Mouse (Mus musculus) liver, embryonic 15.5 days (tissue): ENCODE measurements around the gene Qprt. TPM values are rescaled to one million over a fixed set of nuclear protein-coding genes. Genes with fewer than 3 reads are reported as not detected.

ENCODE experiments used
- ATAC-seq: fragments of 200-750 bp; cut with Nextera tagmentation; 2 replicates; pipeline ENCODE4 v1.8.0; 2017; ENCODE audit warnings: moderate number of reproducible peaks, mild to moderate bottlenecking, moderate library complexity; ENCODE audit not compliant: insufficient read depth
- H3K27ac ChIP-seq: fragments of 300-500 bp; sonication (generic); replicated peaks from 2 replicates; pipeline ENCODE4 v1.5.1; 2015; ENCODE audit warnings: mild to moderate bottlenecking, inconsistent platforms
- H3K27me3 ChIP-seq: fragments of 300-500 bp; sonication (generic); 2 replicates; pipeline ENCODE4 v1.6.1; 2015; ENCODE audit warnings: mild to moderate bottlenecking, inconsistent platforms
- H3K36me3 ChIP-seq: fragments of 300-500 bp; sonication (generic); replicated peaks from 2 replicates; pipeline ENCODE4 v1.6.1; 2015; ENCODE audit warnings: moderate library complexity, mild to moderate bottlenecking, inconsistent platforms
- H3K4me1 ChIP-seq: fragments of 300-500 bp; sonication (generic); replicated peaks from 2 replicates; pipeline ENCODE4 v1.6.1; 2015; ENCODE audit warnings: inconsistent platforms
- H3K4me2 ChIP-seq: fragments of 300-500 bp; sonication (generic); 2 replicates; pipeline ENCODE4 v1.6.1; 2015; ENCODE audit warnings: moderate library complexity, mild to moderate bottlenecking, inconsistent platforms
- H3K4me3 ChIP-seq: fragments of 300-500 bp; sonication (generic); replicated peaks from 2 replicates; pipeline ENCODE4 v1.5.1; 2015; ENCODE audit warnings: mild to moderate bottlenecking, inconsistent platforms
- H3K9ac ChIP-seq: fragments of 300-500 bp; sonication (generic); 2 replicates; pipeline ENCODE4 v1.6.1; 2015; ENCODE audit warnings: moderate library complexity, mild to moderate bottlenecking, inconsistent platforms
- H3K9me3 ChIP-seq: fragments of 300-500 bp; sonication (generic); replicated peaks from 2 replicates; pipeline ENCODE4 v1.6.1; 2016; ENCODE audit warnings: inconsistent platforms
- WGBS: fragments of 180-500 bp; shearing (Covaris S2); methylation state at CpG from one replicate; pipeline ENCODE4 v1.1.7; 2015; ENCODE audit warnings: mixed read lengths; ENCODE audit not compliant: insufficient replicate concordance; 5-methylcytosine and 5-hydroxymethylcytosine counted together
- polyA plus RNA-seq: library from polyadenylated mRNA; unstranded; fragments of >200 nt; fragmentation: Nextera tagmentation; extraction: Ambion mirVana; gene quantifications from 2 replicates; pipeline ENCODE4 v1.2.1, GENCODE M21; 2015

Gene Qprt
- polyA plus RNA-seq, 1 experiment from 2014 or later: 65.5 TPM

DNA sequence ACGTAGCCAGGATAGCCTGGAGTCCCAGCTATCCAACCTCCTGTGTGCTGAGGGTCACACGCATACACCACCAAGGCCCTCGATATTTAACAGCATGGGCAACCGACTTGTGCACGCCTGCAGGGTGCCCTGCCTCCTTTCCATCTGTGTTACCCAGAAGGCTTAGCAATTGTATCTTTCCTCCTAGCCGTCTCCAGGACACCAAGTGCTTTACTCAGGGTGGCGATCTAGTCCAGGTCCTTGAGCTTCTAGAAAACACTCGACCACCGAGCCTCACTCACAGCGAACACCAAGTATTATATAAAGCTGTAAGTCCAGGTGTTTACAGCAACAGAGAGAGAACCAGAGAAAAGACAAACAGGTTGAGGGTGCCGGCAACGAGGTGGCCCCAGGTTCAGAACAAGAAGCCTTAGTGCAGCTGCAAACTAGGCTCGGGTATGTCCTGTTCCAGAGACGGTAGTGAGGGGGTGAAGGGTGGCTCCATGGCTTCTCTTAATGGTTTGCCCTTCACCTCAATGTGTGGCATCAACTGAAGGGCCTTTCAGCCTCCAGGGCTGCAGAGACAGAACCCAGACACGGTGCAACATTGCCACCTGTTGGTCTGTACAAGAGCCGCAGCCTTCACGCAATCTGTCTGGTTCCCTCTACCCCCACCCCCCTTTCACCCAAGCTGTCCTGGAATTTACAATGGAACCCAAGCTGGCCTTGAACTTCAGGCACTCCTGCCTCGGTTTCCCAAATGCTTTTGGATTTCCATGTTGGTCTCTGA is 11.6 kb downstream of the Qprt start:
- Histone ChIP-seq H3K9ac (no peak overlapping the region), H3K27ac (no peak overlapping the region), H3K27me3 (no peaks in the 10 kb centered on the region), H3K36me3 (0 out of 2 replicates have a peak, but pooled peaks cover 4% of the 10 kb centered on the region), H3K4me1 (peaks cover 41% of the 10 kb centered on the region), H3K9me3 (no peaks in the 10 kb centered on the region), H3K4me3 (no peak overlapping the region), H3K4me2 (no peak overlapping the region)
- 43% methylated on average over 18 of the region's 18 CpGs for WGBS
- ATAC-seq: no peak

DNA sequence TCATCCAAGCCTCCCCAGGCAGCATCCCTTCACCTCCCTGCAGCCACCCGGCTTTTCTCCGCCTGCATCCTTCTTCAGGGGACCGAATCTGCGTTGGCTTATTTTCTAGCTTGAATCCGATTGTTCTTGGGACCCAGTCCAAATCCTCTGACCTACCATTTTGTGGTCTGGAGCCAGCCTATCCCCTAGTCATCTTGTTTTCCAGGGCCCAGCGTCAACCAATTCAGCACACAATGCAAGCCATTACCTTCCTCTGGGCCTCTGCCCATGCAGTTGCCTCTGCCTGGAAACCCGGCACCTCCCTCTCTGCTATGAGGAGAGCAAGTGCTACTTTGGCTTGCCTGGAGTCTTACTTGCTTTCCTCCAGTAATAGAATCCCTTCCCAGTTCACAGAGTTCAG is 16.5 kb downstream of the Qprt start:
- no peaks in the 10 kb centered on the region for H3K9me3 ChIP-seq
- ATAC-seq: no peak
- no peaks in the 10 kb centered on the region for H3K27me3 ChIP-seq
- peaks cover 32% of the 10 kb centered on the region for H3K4me1 ChIP-seq
- no peak overlapping the region for H3K9ac ChIP-seq
- no peak overlapping the region for H3K27ac ChIP-seq
- 70% methylated on average over 7 of the region's 7 CpGs for WGBS
- H3K4me3 ChIP-seq: no peak overlapping the region
- 0 out of 2 replicates have a peak, but pooled peaks cover 4% of the 10 kb centered on the region for H3K36me3 ChIP-seq
- H3K4me2 ChIP-seq: no peak overlapping the region

DNA sequence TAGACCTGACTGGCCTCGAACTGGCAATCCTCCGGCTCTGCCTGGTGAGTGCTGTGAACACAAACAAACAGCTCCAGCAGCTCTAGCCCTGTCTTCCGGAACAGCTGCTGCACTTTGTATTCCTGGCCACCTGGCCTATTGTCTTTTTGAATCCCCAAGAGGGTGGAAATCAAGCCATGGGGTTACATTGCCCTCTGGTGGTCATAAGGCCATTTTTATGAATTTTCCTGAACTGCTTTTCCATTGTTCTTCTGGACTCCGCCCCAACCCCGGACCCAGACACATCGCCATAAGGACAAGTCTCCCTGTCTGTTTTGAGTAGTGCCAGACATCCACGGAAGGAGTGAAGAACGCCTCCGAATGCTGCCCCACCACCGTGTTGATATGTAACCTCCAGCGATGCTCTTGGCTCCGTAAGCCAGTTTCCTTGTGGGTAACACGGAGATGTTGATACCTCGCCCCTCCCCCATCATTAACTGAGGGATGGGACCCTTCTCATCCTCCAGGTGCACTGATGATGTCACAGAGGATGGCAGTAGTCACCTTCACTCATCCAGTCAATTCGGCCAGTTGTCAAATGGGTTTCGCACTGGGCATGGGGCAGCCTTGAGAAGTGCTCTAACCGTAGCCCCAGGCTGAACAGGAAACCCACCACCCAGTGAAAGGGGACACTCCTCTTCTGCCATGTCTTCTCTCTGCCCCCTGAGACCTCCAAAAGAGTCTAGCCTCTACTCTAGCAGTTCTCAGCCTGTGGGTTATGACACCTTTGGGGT is 17.3 kb downstream of the Qprt start:
- Histone ChIP-seq H3K4me1 (peaks cover 32% of the 10 kb centered on the region), H3K27me3 (no peaks in the 10 kb centered on the region), H3K4me3 (0 out of 2 replicates have a peak overlapping the region, but pooled peaks have one; percentile 26), H3K36me3 (0 out of 2 replicates have a peak, but pooled peaks cover 4% of the 10 kb centered on the region), H3K27ac (no peak overlapping the region), H3K9ac (no peak overlapping the region), H3K4me2 (peak overlapping the region; percentile 53), H3K9me3 (no peaks in the 10 kb centered on the region)
- WGBS: 13% methylated on average over 17 of the region's 17 CpGs
- ATAC-seq: peak; percentile 43

DNA sequence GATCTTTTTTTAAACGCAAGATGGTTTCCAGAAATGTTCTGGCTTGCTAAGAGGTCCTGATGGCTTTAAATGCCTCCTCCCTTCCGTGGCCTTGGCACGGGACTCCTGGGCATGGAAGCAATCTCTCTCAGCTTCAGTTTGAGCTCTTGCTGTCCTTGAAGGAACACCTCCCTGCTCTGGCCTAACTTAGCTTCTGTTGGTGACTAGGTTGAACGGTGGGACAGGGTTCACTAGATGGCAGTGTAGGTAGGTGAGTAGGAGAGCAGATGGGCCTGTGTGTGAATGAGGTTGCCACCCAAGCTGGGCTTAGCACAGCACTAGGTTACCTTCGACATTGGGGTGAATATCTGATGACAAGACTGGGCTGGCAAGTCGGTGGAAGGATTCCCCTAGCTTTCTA is 18.1 kb downstream of the Qprt start:
- H3K27me3 ChIP-seq: no peaks in the 10 kb centered on the region
- ATAC-seq: no peak
- 0 out of 2 replicates have a peak, but pooled peaks cover 4% of the 10 kb centered on the region for H3K36me3 ChIP-seq
- no peak overlapping the region for H3K9ac ChIP-seq
- no peak overlapping the region for H3K27ac ChIP-seq
- peaks cover 33% of the 10 kb centered on the region for H3K4me1 ChIP-seq
- H3K4me2 ChIP-seq: no peak overlapping the region
- H3K4me3 ChIP-seq: no peak overlapping the region
- 53% methylated on average over 6 of the region's 6 CpGs for WGBS
- no peaks in the 10 kb centered on the region for H3K9me3 ChIP-seq

DNA sequence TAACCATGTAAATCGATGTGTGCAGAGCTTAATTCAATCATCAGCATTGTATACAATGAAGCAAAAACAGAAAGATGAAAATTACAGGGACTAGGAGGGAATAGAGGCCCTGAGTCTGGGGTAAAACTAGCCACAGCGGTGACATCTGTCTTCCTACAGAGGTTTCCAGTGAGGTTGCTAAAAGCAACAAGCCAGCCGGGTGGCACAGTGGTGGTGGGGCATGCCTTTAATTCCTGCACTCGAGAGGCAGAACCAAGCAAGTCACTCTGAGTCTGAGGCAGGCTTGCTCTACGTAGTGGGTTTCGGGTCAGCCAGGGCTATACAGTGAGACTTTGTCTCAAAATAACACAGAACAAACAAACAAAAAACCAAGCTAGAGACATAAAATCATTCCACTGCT is 19.9 kb downstream of the Qprt start:
- WGBS: 58% methylated on average over 6 of the region's 6 CpGs

DNA sequence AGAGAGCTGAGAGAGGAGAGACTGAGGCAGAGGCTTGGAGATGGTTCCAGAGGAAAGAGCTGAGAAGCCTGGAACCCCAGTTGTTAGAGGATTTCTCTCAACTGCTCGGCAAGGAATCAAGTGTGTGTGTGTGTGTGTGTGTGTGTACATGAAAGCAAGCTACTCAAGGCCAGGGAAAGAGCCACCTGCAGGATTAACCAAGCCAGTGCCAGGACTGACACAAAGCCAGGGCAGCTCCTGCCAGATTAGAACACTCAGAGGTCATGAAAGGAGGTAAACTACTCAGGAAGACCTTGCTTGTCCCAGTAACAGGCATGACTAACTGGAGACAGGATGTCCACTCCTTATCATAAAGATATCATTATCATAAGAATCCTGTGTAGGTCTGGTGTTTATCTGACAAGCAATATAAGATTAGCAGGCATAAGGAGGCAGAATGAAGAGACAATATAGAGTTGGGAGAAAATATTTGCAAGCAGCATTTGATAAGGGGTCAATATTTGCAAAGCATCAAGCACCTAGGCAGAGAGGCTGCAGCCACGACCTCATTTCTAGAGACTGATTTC is 20.5 kb downstream of the Qprt start:
- WGBS: 16% methylated on average over 2 of the region's 2 CpGs
- Histone ChIP-seq H3K9me3 (0 out of 2 replicates have a peak, but pooled peaks cover 4% of the 10 kb centered on the region), H3K4me1 (peaks cover 39% of the 10 kb centered on the region), H3K27me3 (no peaks in the 10 kb centered on the region), H3K9ac (no peak overlapping the region), H3K4me3 (no peak overlapping the region), H3K27ac (no peak overlapping the region), H3K4me2 (no peak overlapping the region), H3K36me3 (no peaks in the 10 kb centered on the region)
- ATAC-seq: no peak

More for the DNA sequence above, 19.9 kb downstream of the Qprt start:
- Histone ChIP-seq H3K4me2 (no peak overlapping the region), H3K4me3 (no peak overlapping the region), H3K4me1 (peaks cover 39% of the 10 kb centered on the region), H3K36me3 (no peaks in the 10 kb centered on the region), H3K27ac (no peak overlapping the region), H3K9ac (no peak overlapping the region), H3K27me3 (no peaks in the 10 kb centered on the region), H3K9me3 (0 out of 2 replicates have a peak, but pooled peaks cover 4% of the 10 kb centered on the region)
- ATAC-seq: no peak

DNA sequence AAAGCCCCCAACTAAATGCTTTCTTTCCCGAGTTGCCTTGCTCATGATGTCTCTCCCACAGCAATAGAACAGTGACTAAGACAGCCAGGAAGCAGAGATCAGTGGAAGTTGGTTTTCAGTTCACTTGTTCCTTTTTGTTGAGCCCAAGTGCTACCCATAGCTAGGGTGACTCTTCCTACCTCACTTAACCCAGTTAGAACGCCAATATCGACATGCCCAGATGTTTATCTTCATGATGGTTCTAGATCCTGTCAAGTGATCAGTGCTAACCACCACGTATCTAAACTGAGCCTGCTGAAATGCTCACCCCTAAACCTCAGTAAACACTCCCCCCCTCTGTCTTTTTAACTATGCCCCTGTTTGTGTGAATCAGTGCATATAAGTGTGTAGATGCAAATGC is 22.5 kb downstream of the Qprt start:
- Histone ChIP-seq H3K9ac (no peak overlapping the region), H3K4me3 (no peak overlapping the region), H3K36me3 (no peaks in the 10 kb centered on the region), H3K9me3 (0 out of 2 replicates have a peak, but pooled peaks cover 4% of the 10 kb centered on the region), H3K27ac (no peak overlapping the region), H3K27me3 (no peaks in the 10 kb centered on the region), H3K4me2 (no peak overlapping the region), H3K4me1 (peaks cover 30% of the 10 kb centered on the region)
- 64% methylated on average over 4 of the region's 4 CpGs for WGBS
- ATAC-seq: no peak

DNA sequence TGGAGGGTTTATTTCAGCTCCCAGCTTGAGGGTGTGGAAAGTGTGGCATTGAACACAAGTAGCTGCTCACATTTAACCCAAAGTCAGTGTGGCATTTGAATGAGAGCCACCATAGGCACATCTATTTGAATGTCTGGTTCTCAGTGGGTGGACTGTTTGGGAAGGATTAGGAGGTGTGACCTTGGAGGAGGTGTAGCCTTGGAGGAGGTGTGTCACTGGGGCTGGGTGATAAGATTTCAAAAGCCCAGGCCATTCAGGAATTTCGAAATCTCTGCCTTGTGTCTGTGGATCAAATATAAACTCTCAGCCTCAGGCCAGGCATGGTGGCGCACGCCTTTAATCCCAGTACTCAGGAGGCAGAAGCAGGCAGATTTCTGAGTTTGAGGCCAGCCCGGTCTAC is 23.1 kb downstream of the Qprt start:
- H3K4me3 ChIP-seq: no peak overlapping the region
- peaks cover 24% of the 10 kb centered on the region for H3K4me1 ChIP-seq
- H3K27me3 ChIP-seq: no peaks in the 10 kb centered on the region
- H3K9me3 ChIP-seq: 0 out of 2 replicates have a peak, but pooled peaks cover 4% of the 10 kb centered on the region
- no peak overlapping the region for H3K4me2 ChIP-seq
- no peak for ATAC-seq
- WGBS: 85% methylated on average over 4 of the region's 4 CpGs
- no peak overlapping the region for H3K9ac ChIP-seq
- 0 out of 2 replicates have a peak overlapping the region, but pooled peaks have one; percentile 24 for H3K27ac ChIP-seq
- H3K36me3 ChIP-seq: no peaks in the 10 kb centered on the region

DNA sequence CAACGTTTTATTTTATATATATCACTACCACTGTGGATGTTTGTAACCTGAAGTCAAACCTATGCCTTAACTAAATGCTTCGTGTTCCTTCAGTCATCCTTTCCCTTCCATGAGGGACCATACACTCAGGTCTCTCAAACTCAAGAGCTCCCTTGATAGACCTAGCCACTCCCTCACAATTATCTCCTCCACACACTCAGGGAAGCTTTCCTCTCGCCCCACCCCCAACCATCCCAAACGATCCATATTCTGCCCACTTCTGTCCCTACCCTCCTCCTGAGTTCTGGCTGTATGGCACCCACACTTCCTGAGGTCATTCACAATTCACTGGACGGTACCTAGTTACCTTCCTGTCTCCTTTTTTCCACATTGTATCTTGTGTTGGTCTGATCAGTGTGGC is 23.5 kb downstream of the Qprt start:
- Histone ChIP-seq H3K27ac (0 out of 2 replicates have a peak overlapping the region, but pooled peaks have one; percentile 24), H3K4me3 (no peak overlapping the region), H3K4me2 (no peak overlapping the region; the same call in 1 of the 2 replicates), H3K9ac (no peak overlapping the region), H3K27me3 (no peaks in the 10 kb centered on the region), H3K4me1 (peaks cover 25% of the 10 kb centered on the region), H3K36me3 (no peaks in the 10 kb centered on the region), H3K9me3 (0 out of 2 replicates have a peak, but pooled peaks cover 4% of the 10 kb centered on the region)
- 59% methylated on average over 5 of the region's 5 CpGs for WGBS
- ATAC-seq: 0 out of 2 replicates have a peak, but pooled peaks have one; percentile 40

DNA sequence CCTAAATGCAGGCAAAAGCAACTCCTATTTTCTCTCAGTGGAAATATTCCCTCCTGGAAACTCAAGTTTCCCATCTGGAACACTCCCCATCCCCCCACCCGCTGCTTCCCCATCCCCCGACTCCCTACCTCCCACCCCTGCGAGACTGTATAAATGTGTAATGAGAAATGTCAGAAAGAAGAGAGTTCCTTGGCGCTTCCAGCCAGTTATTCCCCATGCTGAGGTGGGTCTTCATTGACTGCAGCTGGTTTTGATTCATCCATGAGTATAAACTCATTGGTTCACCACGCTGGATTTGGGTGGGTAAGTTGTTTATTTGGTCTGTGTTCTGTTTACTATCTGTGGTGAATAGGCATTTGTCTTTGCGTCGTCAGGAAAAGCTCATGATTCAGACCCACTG is 25.6 kb downstream of the Qprt start:
- Histone ChIP-seq H3K9ac (no peak overlapping the region), H3K9me3 (0 out of 2 replicates have a peak, but pooled peaks cover 4% of the 10 kb centered on the region), H3K27ac (no peak overlapping the region), H3K27me3 (no peaks in the 10 kb centered on the region), H3K4me1 (peaks cover 40% of the 10 kb centered on the region), H3K4me3 (no peak overlapping the region), H3K36me3 (peaks cover 12% of the 10 kb centered on the region; the same call in 1 of the 2 replicates), H3K4me2 (no peak overlapping the region)
- ATAC-seq: no peak
- WGBS: 72% methylated on average over 7 of the region's 7 CpGs
